Mouse (Mus musculus): ENCODE measurements around the gene Dbx1.

GRCm38 (mm10) chr7:49604244-49604643, 32.4 kb downstream of the Dbx1 start:
- TF ChIP-seq CTCF (IDR thresholded peaks at IDR 0.05; ENCODE audit: low read depth): no peak
- no peak for TF ChIP-seq EP300 (IDR thresholded peaks at IDR 0.05; ENCODE audit: low read depth)

Data from liver, postnatal 0 days (tissue).